Mouse (Mus musculus): Measurements from ENCODE around the gene Gse1. TPM values are rescaled to one million over a fixed set of nuclear protein-coding genes. Genes with fewer than 3 reads are reported as not detected.

Gse1 gene
- polyA plus RNA-seq, 1 experiment from 2014 or later, result 23.9 TPM

GRCm38 (mm10) chr8:120382436-120383203 lies 154.4 kb downstream of the Gse1 start:
- no peak overlapping the region for H3K4me2 ChIP-seq (replicated peaks)
- DNase-seq (ENCODE audit: low spot score) (peak; percentile 64), ATAC-seq (ENCODE audit: low FRiP score) (peak; percentile 88)
- H3K9me3 ChIP-seq (ENCODE audit: control insufficient read depth, low read length), result 0 out of 2 replicates have a peak, but pooled peaks cover 3% of the 10 kb centered on the region
- H3K36me3 ChIP-seq (replicated peaks; ENCODE audit: control insufficient read depth, insufficient read depth), result no peaks in the 10 kb centered on the region
- H3K27me3 ChIP-seq (ENCODE audit: control insufficient read depth, insufficient read depth, low read length), result no peaks in the 10 kb centered on the region
- no peak overlapping the region; the same call in 1 of the 2 replicates for H3K9ac ChIP-seq
- no peak overlapping the region for H3K4me3 ChIP-seq (replicated peaks; ENCODE audit: low read length)
- peak overlapping the region; percentile 65 for H3K27ac ChIP-seq
- peaks cover 59% of the 10 kb centered on the region for H3K4me1 ChIP-seq (replicated peaks; ENCODE audit: control insufficient read depth, insufficient read depth, low read length)
- WGBS, result 44% methylated on average over 19 of the region's 19 CpGs

GRCm38 (mm10) chr8:120383204-120383560 lies 154.9 kb downstream of the Gse1 start:
- Histone ChIP-seq H3K36me3 (replicated peaks; ENCODE audit: control insufficient read depth, insufficient read depth) (no peaks in the 10 kb centered on the region), H3K4me2 (replicated peaks) (no peak overlapping the region), H3K9ac (no peak overlapping the region), H3K9me3 (ENCODE audit: control insufficient read depth, low read length) (0 out of 2 replicates have a peak, but pooled peaks cover 3% of the 10 kb centered on the region), H3K4me3 (replicated peaks; ENCODE audit: low read length) (no peak overlapping the region), H3K4me1 (replicated peaks; ENCODE audit: control insufficient read depth, insufficient read depth, low read length) (peaks cover 54% of the 10 kb centered on the region), H3K27ac (peak overlapping the region; percentile 65), H3K27me3 (ENCODE audit: control insufficient read depth, insufficient read depth, low read length) (no peaks in the 10 kb centered on the region)
- 71% methylated on average over 6 of the region's 6 CpGs for WGBS
- DNase-seq (ENCODE audit: low spot score) (no peak), ATAC-seq (ENCODE audit: low FRiP score) (no peak)

GRCm38 (mm10) chr8:120383713-120384112 lies 155.5 kb downstream of the Gse1 start:
- H3K9ac ChIP-seq, result no peak overlapping the region
- no peaks in the 10 kb centered on the region for H3K27me3 ChIP-seq (ENCODE audit: control insufficient read depth, insufficient read depth, low read length)

DNA sequence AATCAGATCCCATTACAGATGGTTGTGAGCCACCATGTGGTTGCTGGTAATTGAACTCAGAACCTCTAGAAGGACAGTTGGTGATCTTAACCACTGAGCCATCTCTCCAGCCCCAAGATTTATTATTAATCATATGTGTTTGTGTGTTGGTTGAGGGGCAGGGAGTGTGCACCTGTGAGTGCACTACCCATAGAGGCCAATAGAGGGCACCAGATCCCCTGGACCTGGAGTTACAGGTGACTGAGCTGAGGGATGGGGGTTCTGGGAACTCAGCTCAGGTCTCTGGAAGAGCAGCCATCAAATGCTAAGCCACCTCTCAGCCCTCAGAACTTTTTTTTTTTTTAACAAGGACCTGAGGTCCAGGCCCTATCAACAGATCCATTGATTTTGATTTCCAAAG lies 156.5 kb downstream of the Gse1 start:
- H3K4me1 ChIP-seq (replicated peaks; ENCODE audit: control insufficient read depth, insufficient read depth, low read length), result peaks cover 44% of the 10 kb centered on the region
- ATAC-seq (ENCODE audit: low FRiP score) (no peak), DNase-seq (ENCODE audit: low spot score) (no peak)
- H3K27ac ChIP-seq, result no peak overlapping the region
- no peak overlapping the region for H3K4me3 ChIP-seq (replicated peaks; ENCODE audit: low read length)
- H3K9ac ChIP-seq, result no peak overlapping the region
- H3K9me3 ChIP-seq (ENCODE audit: control insufficient read depth, low read length), result 0 out of 2 replicates have a peak, but pooled peaks cover 3% of the 10 kb centered on the region
- H3K4me2 ChIP-seq (replicated peaks), result no peak overlapping the region
- H3K27me3 ChIP-seq (ENCODE audit: control insufficient read depth, insufficient read depth, low read length), result no peaks in the 10 kb centered on the region
- no peaks in the 10 kb centered on the region for H3K36me3 ChIP-seq (replicated peaks; ENCODE audit: control insufficient read depth, insufficient read depth)

More at GRCm38 (mm10) chr8:120383713-120384112, 155.5 kb downstream of the Gse1 start:
- Histone ChIP-seq H3K4me1 (replicated peaks; ENCODE audit: control insufficient read depth, insufficient read depth, low read length) (peaks cover 49% of the 10 kb centered on the region), H3K4me2 (replicated peaks) (no peak overlapping the region), H3K27ac (peak overlapping the region; percentile 65), H3K4me3 (replicated peaks; ENCODE audit: low read length) (no peak overlapping the region), H3K9me3 (ENCODE audit: control insufficient read depth, low read length) (0 out of 2 replicates have a peak, but pooled peaks cover 3% of the 10 kb centered on the region), H3K36me3 (replicated peaks; ENCODE audit: control insufficient read depth, insufficient read depth) (no peaks in the 10 kb centered on the region)
- DNase-seq (ENCODE audit: low spot score) (no peak), ATAC-seq (ENCODE audit: low FRiP score) (no peak)
- 45% methylated on average over 6 of the region's 6 CpGs for WGBS

- Histone ChIP-seq H3K9ac (no peak overlapping the region), H3K36me3 (replicated peaks; ENCODE audit: control insufficient read depth, insufficient read depth) (no peaks in the 10 kb centered on the region), H3K27ac (no peak overlapping the region), H3K27me3 (ENCODE audit: control insufficient read depth, insufficient read depth, low read length) (no peaks in the 10 kb centered on the region; the same call in 1 of the 2 replicates), H3K4me2 (replicated peaks) (no peak overlapping the region), H3K4me3 (replicated peaks; ENCODE audit: low read length) (no peak overlapping the region), H3K4me1 (replicated peaks; ENCODE audit: control insufficient read depth, insufficient read depth, low read length) (peaks cover 32% of the 10 kb centered on the region), H3K9me3 (ENCODE audit: control insufficient read depth, low read length) (0 out of 2 replicates have a peak, but pooled peaks cover 3% of the 10 kb centered on the region)
- ATAC-seq (ENCODE audit: low FRiP score), result no peak
- no peak for DNase-seq (ENCODE audit: low spot score)
- 75% methylated on average over 6 of the region's 6 CpGs for WGBS
These were observed 160.0 kb downstream of the Gse1 start for GRCm38 (mm10) chr8:120388246-120388645.

DNA sequence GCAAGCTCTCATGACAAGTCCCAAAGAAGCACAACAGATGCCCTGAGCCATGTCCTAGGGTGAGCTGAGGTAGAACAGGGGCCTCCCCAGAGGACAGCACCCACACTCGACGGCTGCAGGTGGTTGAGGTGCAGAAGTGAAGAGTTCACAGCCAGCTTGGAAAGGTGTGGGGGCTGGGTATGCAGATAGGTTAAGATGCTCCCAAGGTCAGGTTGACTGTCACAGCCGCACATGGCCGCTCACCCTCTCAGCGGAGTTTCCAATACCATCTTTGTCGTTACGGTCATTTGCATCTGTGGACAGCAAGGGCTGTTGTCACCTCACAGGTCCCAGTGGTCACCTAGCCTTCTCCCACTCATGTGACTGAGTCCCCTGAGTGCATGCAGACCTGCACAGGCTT lies 162.3 kb downstream of the Gse1 start:
- 87% methylated on average over 7 of the region's 7 CpGs for WGBS
- Histone ChIP-seq H3K9ac (no peak overlapping the region), H3K27ac (no peak overlapping the region), H3K4me3 (replicated peaks; ENCODE audit: low read length) (no peak overlapping the region), H3K36me3 (replicated peaks; ENCODE audit: control insufficient read depth, insufficient read depth) (no peaks in the 10 kb centered on the region), H3K27me3 (ENCODE audit: control insufficient read depth, insufficient read depth, low read length) (no peaks in the 10 kb centered on the region; the same call in 1 of the 2 replicates), H3K9me3 (ENCODE audit: control insufficient read depth, low read length) (no peaks in the 10 kb centered on the region), H3K4me1 (replicated peaks; ENCODE audit: control insufficient read depth, insufficient read depth, low read length) (peaks cover 33% of the 10 kb centered on the region), H3K4me2 (replicated peaks) (no peak overlapping the region)
- DNase-seq (ENCODE audit: low spot score), result no peak
- no peak for ATAC-seq (ENCODE audit: low FRiP score)

- WGBS, result 42% methylated on average over 21 of the region's 21 CpGs
- DNase-seq (ENCODE audit: low spot score) (no peak), ATAC-seq (ENCODE audit: low FRiP score) (no peak)
- Histone ChIP-seq H3K4me1 (replicated peaks; ENCODE audit: control insufficient read depth, insufficient read depth, low read length) (peaks cover 34% of the 10 kb centered on the region), H3K27me3 (ENCODE audit: control insufficient read depth, insufficient read depth, low read length) (no peaks in the 10 kb centered on the region; the same call in 1 of the 2 replicates), H3K36me3 (replicated peaks; ENCODE audit: control insufficient read depth, insufficient read depth) (no peaks in the 10 kb centered on the region), H3K9me3 (ENCODE audit: control insufficient read depth, low read length) (no peaks in the 10 kb centered on the region), H3K4me2 (replicated peaks) (no peak overlapping the region), H3K27ac (no peak overlapping the region; the same call in 1 of the 2 replicates), H3K4me3 (replicated peaks; ENCODE audit: low read length) (no peak overlapping the region), H3K9ac (no peak overlapping the region)
These were observed 163.6 kb downstream of the Gse1 start for GRCm38 (mm10) chr8:120391856-120392255.

DNA sequence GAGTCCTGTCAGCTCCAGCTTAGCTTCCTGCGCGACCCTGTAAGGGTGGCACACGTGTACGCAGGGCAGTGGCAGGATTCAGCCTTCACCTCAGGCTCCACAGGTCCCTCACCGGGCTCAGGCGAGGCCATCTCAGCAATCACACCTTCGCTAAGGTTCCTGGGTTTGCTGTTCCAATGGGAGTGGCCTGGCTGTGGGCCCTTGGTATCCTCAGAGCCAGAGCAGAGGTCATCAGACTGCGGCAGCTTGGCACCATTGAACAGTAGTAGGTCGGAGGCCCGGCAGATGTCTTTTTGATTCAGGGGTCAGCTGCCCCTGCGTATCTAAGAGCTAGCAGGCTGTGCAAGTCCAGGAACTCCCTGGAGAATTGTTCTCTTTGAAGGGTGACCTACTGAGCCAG lies 164.8 kb downstream of the Gse1 start:
- Histone ChIP-seq H3K4me2 (replicated peaks) (no peak overlapping the region), H3K4me1 (replicated peaks; ENCODE audit: control insufficient read depth, insufficient read depth, low read length) (peaks cover 41% of the 10 kb centered on the region)
- WGBS, result 71% methylated on average over 11 of the region's 11 CpGs

GRCm38 (mm10) chr8:120393871-120394275 lies 165.6 kb downstream of the Gse1 start:
- peaks cover 49% of the 10 kb centered on the region for H3K4me1 ChIP-seq (replicated peaks; ENCODE audit: control insufficient read depth, insufficient read depth, low read length)
- WGBS, result 46% methylated on average over 9 of the region's 9 CpGs
- DNase-seq (ENCODE audit: low spot score), result no peak
- H3K36me3 ChIP-seq (replicated peaks; ENCODE audit: control insufficient read depth, insufficient read depth), result no peaks in the 10 kb centered on the region
- H3K9ac ChIP-seq, result 0 out of 2 replicates have a peak overlapping the region, but pooled peaks have one; percentile 3
- ATAC-seq (ENCODE audit: low FRiP score), result no peak
- H3K27me3 ChIP-seq (ENCODE audit: control insufficient read depth, insufficient read depth, low read length), result no peaks in the 10 kb centered on the region; the same call in 1 of the 2 replicates
- no peaks in the 10 kb centered on the region for H3K9me3 ChIP-seq (ENCODE audit: control insufficient read depth, low read length)
- no peak overlapping the region for H3K4me3 ChIP-seq (replicated peaks; ENCODE audit: low read length)
- no peak overlapping the region for H3K4me2 ChIP-seq (replicated peaks)
- 0 out of 2 replicates have a peak overlapping the region, but pooled peaks have one; percentile 5 for H3K27ac ChIP-seq

More for the DNA sequence above, 164.8 kb downstream of the Gse1 start:
- Histone ChIP-seq H3K36me3 (replicated peaks; ENCODE audit: control insufficient read depth, insufficient read depth) (no peaks in the 10 kb centered on the region), H3K4me3 (replicated peaks; ENCODE audit: low read length) (no peak overlapping the region), H3K9me3 (ENCODE audit: control insufficient read depth, low read length) (no peaks in the 10 kb centered on the region), H3K27me3 (ENCODE audit: control insufficient read depth, insufficient read depth, low read length) (no peaks in the 10 kb centered on the region; the same call in 1 of the 2 replicates), H3K9ac (0 out of 2 replicates have a peak overlapping the region, but pooled peaks have one; percentile 3), H3K27ac (no peak overlapping the region)
- DNase-seq (ENCODE audit: low spot score) (no peak), ATAC-seq (ENCODE audit: low FRiP score) (no peak)
